Mouse (Mus musculus): ENCODE measurements around the gene Egr2. TPM values are rescaled to one million over a fixed set of nuclear protein-coding genes. Genes with fewer than 3 reads are reported as not detected.

The Egr2 gene
- polyA plus RNA-seq, 1 experiment, result 3.1 TPM

DNA sequence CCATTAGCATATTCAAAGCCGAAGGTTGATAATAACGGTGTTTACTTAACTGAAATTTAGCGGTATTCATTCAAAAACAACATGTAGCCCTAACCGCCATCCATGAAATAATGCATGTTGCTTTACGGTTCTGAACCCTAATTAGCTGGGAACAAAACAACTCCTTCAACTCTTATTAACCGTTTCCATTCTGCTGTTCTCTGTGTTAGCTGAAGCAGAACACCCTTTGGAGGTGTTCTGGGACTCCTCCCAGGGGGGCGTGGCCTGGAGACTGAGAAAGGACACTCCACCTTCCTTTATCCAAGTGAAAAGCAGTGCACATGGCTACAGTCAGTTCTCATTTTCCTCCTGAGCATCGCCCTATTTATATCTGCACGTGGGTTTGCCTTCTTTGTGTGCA is 8.8 kb upstream of the Egr2 start:
- no peaks in the 10 kb centered on the region for H3K79me2 ChIP-seq (ENCODE audit: control insufficient read depth, insufficient read depth)
- TF ChIP-seq MYOD1 (IDR thresholded peaks at IDR 0.05; ENCODE audit: control insufficient read depth in 1 of 3, insufficient read length in 2 of 3, low read depth in 2 of 3) (no peak), SRF (IDR thresholded peaks at IDR 0.05; ENCODE audit: control insufficient read depth, insufficient read length, low read depth) (no peak), TCF3 (IDR thresholded peaks at IDR 0.05; ENCODE audit: insufficient read length, low read depth) (no peak), CEBPB (IDR thresholded peaks at IDR 0.05; ENCODE audit: insufficient read depth, poor library complexity, severe bottlenecking) (no peak), MYOG (IDR thresholded peaks at IDR 0.05; ENCODE audit: control insufficient read depth in 1 of 3, insufficient read depth in 1 of 3, insufficient read length in 2 of 3, low read depth in 2 of 3) (no peak), POLR2AphosphoS2 (IDR thresholded peaks at IDR 0.05; ENCODE audit: insufficient read length, low read depth) (no peak), USF1 (IDR thresholded peaks at IDR 0.05; ENCODE audit: low read depth) (no peak)
- no peak overlapping the region for H3K4me2 ChIP-seq (ENCODE audit: low read depth)
- no peaks in the 10 kb centered on the region for H3K27me3 ChIP-seq (ENCODE audit: control insufficient read depth, insufficient read depth, insufficient read length)
- no peak overlapping the region for H3ac ChIP-seq (ENCODE audit: control insufficient read depth, insufficient read length)
- H3K4me3 ChIP-seq, result no peak overlapping the region
- H3K36me3 ChIP-seq (ENCODE audit: control insufficient read depth, insufficient read depth), result no peaks in the 10 kb centered on the region

DNA sequence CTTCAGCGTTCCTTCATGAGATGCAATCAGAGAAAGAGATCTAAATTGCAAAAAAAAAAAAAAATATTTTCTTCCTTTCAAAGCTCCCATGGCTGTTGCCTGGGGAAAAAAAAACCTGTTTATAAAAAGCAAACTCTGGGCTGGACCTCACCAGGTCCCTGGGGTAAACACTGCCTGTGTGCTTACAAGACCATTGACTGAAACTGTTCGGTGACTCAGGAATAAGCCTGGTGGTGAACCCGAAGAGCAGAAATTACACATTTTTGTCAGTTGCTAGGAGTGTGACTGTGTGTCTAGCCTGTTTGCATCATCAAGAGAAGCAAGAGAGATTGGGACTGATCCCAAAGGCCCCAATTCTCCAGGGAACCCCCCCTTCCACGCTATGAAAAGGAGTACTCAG is 5.5 kb upstream of the Egr2 start:
- no peaks in the 10 kb centered on the region for H3K27me3 ChIP-seq (ENCODE audit: control insufficient read depth, insufficient read depth, insufficient read length)

GRCm38 (mm10) chr10:67535972-67536371 is 697 bp downstream of the Egr2 start:
- Histone ChIP-seq H3K36me3 (ENCODE audit: control insufficient read depth, insufficient read depth) (no peaks in the 10 kb centered on the region), H3K79me2 (ENCODE audit: control insufficient read depth, insufficient read depth) (peaks cover 19% of the 10 kb centered on the region), H3K4me2 (ENCODE audit: low read depth) (peak overlapping the region; percentile 99), H3ac (ENCODE audit: control insufficient read depth, insufficient read length) (peak overlapping the region; percentile 39), H3K4me3 (peak overlapping the region; percentile 60), H3K27me3 (ENCODE audit: control insufficient read depth, insufficient read depth, insufficient read length) (peaks cover 7% of the 10 kb centered on the region)
- TF ChIP-seq MAX (IDR thresholded peaks at IDR 0.05; ENCODE audit: low read depth) (no peak), E2F4 (IDR thresholded peaks at IDR 0.05; ENCODE audit: insufficient read depth) (no peak), MYOG (IDR thresholded peaks at IDR 0.05; ENCODE audit: control insufficient read depth in 1 of 3, insufficient read depth in 1 of 3, insufficient read length in 2 of 3, low read depth in 2 of 3) (peak in 1 of 3 experiments; percentile 52), TCF12 (IDR thresholded peaks at IDR 0.05; ENCODE audit: insufficient read depth, poor library complexity, severe bottlenecking) (no peak), MYOD1 (IDR thresholded peaks at IDR 0.05; ENCODE audit: control insufficient read depth in 1 of 3, insufficient read length in 2 of 3, low read depth in 2 of 3) (peak in 1 of 3 experiments; percentile 58), REST (IDR thresholded peaks at IDR 0.05; ENCODE audit: insufficient read depth, insufficient read length) (no peak), USF1 (IDR thresholded peaks at IDR 0.05; ENCODE audit: low read depth) (no peak), SRF (IDR thresholded peaks at IDR 0.05; ENCODE audit: control insufficient read depth, insufficient read length, low read depth) (peak; percentile 60), POLR2AphosphoS2 (IDR thresholded peaks at IDR 0.05; ENCODE audit: insufficient read length, low read depth) (no peak), POLR2A (IDR thresholded peaks at IDR 0.05; ENCODE audit: insufficient read length, low read depth) (no peak), CEBPB (IDR thresholded peaks at IDR 0.05; ENCODE audit: insufficient read depth, poor library complexity, severe bottlenecking) (no peak)

More for the DNA sequence above, 5.5 kb upstream of the Egr2 start:
- Histone ChIP-seq H3K36me3 (ENCODE audit: control insufficient read depth, insufficient read depth) (no peaks in the 10 kb centered on the region), H3K4me3 (no peak overlapping the region), H3ac (ENCODE audit: control insufficient read depth, insufficient read length) (no peak overlapping the region), H3K4me2 (ENCODE audit: low read depth) (no peak overlapping the region), H3K79me2 (ENCODE audit: control insufficient read depth, insufficient read depth) (no peaks in the 10 kb centered on the region)
- no peak for TF ChIP-seq CEBPB (IDR thresholded peaks at IDR 0.05; ENCODE audit: insufficient read depth, poor library complexity, severe bottlenecking)

GRCm38 (mm10) chr10:67536621-67537141 is 1.4 kb downstream of the Egr2 start:
- peak overlapping the region; percentile 60 for H3K4me3 ChIP-seq
- peak overlapping the region; percentile 39 for H3ac ChIP-seq (ENCODE audit: control insufficient read depth, insufficient read length)
- no peaks in the 10 kb centered on the region for H3K36me3 ChIP-seq (ENCODE audit: control insufficient read depth, insufficient read depth)
- peak overlapping the region; percentile 99 for H3K4me2 ChIP-seq (ENCODE audit: low read depth)
- TF ChIP-seq POLR2A (IDR thresholded peaks at IDR 0.05; ENCODE audit: insufficient read length, low read depth) (peak; percentile 45), TCF12 (IDR thresholded peaks at IDR 0.05; ENCODE audit: insufficient read depth, poor library complexity, severe bottlenecking) (no peak), CEBPB (IDR thresholded peaks at IDR 0.05; ENCODE audit: insufficient read depth, poor library complexity, severe bottlenecking) (no peak), USF1 (IDR thresholded peaks at IDR 0.05; ENCODE audit: low read depth) (no peak), POLR2AphosphoS2 (IDR thresholded peaks at IDR 0.05; ENCODE audit: insufficient read length, low read depth) (peak; percentile 37), MYOG (IDR thresholded peaks at IDR 0.05; ENCODE audit: control insufficient read depth in 1 of 3, insufficient read depth in 1 of 3, insufficient read length in 2 of 3, low read depth in 2 of 3) (peak in 2 of 3 experiments; percentile 50 to 77), TCF3 (IDR thresholded peaks at IDR 0.05; ENCODE audit: insufficient read length, low read depth) (peak; percentile 56), E2F4 (IDR thresholded peaks at IDR 0.05; ENCODE audit: insufficient read depth) (no peak), MAX (IDR thresholded peaks at IDR 0.05; ENCODE audit: low read depth) (no peak), REST (IDR thresholded peaks at IDR 0.05; ENCODE audit: insufficient read depth, insufficient read length) (no peak), MYOD1 (IDR thresholded peaks at IDR 0.05; ENCODE audit: control insufficient read depth in 1 of 3, insufficient read length in 2 of 3, low read depth in 2 of 3) (peak in 2 of 3 experiments; percentile 50 to 80), SRF (IDR thresholded peaks at IDR 0.05; ENCODE audit: control insufficient read depth, insufficient read length, low read depth) (no peak)
- H3K79me2 ChIP-seq (ENCODE audit: control insufficient read depth, insufficient read depth), result peaks cover 26% of the 10 kb centered on the region
- H3K27me3 ChIP-seq (ENCODE audit: control insufficient read depth, insufficient read depth, insufficient read length), result peaks cover 7% of the 10 kb centered on the region

Measured in myocyte (in vitro differentiated cells).